Mouse (Mus musculus) liver, embryonic 14.5 days (tissue): ENCODE measurements around the gene Bptf.

Experiments
- CTCF ChIP-seq: IDR thresholded peaks from 2 replicates; pipeline ENCODE4 v1.5.1; 2016; ENCODE audit warnings: antibody characterized with exemption, low read depth, control low read depth
- EP300 ChIP-seq: IDR thresholded peaks from 2 replicates; pipeline ENCODE4 v1.6.1; 2016; ENCODE audit warnings: antibody characterized with exemption, low read depth

DNA sequence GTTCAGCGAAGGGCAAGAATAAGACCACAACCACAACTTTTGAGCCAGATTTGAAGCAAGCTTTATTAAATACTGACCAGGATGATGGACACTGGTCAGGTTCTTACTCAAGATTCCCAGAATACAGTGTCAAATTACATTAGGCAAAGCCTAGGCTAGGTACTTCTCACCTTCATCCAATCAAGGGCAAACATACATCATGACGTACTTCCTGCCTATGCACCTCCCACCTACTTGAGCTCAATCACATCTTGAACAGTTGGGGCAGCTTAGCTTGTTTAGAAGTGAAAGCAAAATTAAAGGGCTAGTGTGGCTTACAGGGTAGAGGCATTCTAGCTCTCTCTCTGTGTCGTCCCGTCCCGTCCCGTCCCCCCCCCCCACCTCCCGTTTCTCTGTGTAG is 22.5 kb upstream of the Bptf start:
- TF ChIP-seq CTCF (no peak), EP300 (no peak)
